Mouse (Mus musculus) liver, adult (tissue): ENCODE measurements around the gene Pcdh7.

Experiments used
- GATA4 ChIP-seq: IDR thresholded peaks from 2 replicates; pipeline ENCODE4 v1.6.1; 2014; ENCODE audit warnings: mild to moderate bottlenecking, low read length; ENCODE audit not compliant: insufficient replicate concordance

The Pcdh7 gene

DNA sequence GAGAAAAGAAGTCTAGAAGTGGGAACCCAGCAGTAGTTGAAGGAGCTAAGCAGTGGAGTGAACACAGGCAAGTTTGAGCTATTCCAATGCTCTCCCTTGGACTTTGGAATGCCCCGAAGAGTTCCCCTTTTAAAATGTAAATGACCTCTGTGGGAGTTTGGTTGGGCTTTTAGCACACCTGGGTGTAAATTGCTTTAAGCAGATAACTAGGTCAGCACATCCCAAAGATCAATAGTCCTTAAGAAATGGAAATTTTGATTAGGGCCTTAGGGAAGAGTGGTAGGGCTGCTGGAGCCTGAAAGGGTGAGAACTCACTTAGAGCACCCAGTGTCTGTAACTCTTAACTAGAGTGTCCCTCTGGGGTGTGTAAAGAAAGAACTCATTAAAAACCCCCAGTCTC, 15.7 kb downstream of the Pcdh7 start:
- TF ChIP-seq GATA4, result no peak

DNA sequence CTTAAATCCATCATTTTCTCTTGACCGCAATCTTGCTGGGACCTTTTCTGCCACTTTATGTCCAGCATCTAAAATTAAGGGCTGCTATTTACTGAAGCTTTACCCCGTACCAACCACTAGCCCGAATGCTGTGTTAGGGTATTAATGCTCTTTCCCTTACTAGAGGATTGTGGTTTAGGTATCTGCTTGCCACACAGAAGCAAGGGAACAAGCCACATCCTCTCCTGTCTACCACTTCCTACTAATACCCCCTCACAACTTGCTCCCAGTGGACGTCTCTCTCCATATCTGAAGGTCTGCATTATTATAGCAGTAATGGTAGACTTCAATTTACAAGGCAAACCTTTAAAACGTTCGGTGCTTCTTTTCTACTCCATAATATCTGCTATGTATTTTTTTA, 18.0 kb downstream of the Pcdh7 start:
- TF ChIP-seq GATA4, result no peak

DNA sequence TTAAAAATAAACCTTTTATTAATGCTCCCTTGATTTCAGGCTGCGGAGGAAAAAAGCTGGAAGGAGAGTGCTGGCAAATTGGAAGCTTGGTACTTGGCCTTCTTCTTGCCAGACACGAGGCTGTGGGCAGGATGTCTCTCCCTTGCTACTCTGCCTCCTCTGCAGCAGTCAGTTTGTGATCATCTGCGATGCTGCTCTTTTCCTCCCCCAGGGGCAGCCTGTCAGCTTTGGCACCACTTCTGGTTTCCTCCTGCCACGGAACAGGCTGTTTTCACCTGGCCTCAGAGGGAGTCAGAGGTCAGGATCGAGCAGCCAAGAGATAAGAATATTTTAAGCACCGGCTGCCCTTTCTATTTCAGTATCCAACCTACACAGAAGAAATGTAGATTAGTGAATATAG, 25.2 kb downstream of the Pcdh7 start:
- no peak for TF ChIP-seq GATA4

DNA sequence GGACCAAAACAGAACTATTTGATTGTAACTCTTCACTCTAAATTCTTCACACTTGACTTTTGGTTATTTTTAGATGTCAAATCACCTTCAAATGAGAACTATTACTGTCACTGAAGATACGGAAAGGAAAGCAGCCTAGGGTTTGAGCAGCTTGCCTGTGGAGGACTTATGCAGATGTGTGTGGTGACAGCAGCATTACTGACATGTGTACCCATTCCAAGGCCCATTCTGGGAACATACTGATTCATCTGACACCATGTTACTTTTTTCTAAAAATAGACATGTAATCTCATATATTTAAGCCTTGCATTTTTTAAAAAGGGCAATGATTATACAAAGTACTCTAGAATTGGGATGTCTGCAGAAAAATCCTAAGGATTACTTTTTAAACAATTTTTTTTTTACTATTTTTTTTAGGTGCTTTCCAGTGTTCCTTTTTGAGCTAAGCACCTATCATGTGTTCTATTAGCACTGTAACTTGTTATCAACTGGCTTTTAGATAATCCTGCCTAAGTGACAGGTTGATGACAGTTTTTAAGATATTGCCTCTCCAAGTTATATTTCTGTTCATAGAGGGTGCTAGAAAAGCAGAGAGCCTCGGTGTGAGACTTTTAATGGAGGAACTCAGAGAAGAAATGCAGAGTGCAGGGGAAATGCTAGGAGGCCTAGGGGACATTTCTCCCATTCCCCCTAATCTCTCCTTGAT, 26.3 kb downstream of the Pcdh7 start:
- TF ChIP-seq GATA4, result no peak

DNA sequence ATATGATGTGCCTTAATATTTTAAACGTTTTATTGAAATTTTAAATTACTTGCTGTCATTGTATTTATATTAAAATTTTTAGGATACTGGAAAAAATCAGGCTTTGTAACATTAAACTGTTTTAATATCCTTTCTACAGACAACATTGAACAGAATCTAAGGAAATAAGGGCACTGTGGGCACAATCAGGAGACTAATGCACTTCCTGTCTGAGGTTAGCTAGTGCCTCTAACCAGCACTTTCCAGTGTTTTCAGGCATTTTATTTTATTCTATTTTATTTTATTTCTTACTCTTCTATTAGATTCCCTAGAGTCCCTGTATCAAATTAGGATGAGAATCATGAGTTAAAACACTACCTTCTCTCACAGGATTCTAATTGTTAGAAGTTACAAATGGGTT, 28.1 kb downstream of the Pcdh7 start:
- TF ChIP-seq GATA4, result no peak

DNA sequence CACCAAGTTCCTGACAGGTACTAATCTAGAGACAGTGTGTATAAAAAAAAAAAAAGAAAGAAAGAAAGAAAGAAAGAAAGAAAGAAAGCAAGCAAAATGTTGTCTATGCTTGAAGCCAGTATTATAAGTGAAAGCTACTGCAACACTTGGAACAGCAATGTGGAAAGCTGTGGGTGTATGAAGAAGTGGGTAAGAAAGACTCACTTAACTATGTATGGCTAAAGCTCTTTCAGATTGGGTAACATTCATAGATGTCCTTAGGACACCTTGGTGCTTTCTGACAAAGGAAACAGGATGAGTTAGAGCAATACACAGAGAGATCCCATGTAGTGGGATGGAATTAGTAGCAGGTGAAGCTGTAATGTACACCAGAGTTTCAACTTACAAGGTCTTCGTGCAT, 32.6 kb downstream of the Pcdh7 start:
- no peak for TF ChIP-seq GATA4

DNA sequence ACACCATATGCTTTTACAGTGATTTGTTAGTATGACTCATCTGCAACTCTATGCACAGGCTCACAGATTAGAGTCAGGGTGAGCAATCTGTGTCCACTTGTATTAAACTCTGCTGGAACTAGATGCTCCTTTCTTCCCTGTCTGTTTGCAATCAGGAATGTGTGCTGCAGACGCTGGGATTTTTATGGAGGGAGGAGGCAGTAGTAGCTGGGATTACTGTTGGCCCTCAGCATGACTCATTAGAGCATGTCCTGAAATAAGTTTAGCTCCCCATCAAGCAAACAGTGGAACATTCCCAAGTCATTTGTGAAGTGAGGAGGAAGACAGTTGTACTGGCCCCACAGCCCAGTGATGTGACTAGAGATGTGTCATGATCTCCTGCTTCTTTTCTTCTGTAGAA, 38.0 kb downstream of the Pcdh7 start:
- no peak for TF ChIP-seq GATA4

DNA sequence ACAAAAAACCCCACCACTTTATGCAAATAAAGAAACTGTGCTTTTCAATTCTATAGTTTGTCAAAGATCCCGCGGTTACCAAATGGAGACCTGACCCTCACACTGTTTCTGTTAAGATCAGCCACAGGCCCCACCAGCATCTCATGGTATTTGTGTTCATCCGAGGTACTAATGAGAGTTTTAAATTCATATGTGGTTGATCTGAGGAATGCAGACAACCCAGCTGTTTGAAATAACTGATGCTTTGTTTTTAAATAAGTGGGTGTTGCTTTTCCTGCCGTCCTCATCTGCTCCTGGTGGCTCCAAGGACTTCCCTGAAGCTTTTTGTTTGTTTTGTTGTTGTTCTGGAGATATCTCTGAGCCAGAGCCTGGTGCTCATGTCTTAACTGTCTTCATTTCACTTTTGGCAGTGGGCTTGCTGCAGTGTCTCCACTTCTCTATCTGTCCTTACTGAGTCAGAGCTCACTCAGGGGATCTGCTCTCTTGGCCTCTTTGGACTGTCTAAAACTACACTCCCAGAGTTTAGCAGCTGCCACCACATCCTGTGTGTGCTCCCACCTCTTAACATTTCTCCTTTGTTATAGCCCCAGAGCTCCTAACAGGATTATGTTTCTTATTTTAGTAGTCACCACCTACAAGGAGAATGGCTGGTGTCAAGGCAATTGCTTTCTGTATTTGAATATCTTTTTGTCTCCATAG, 39.1 kb downstream of the Pcdh7 start:
- TF ChIP-seq GATA4, result no peak

DNA sequence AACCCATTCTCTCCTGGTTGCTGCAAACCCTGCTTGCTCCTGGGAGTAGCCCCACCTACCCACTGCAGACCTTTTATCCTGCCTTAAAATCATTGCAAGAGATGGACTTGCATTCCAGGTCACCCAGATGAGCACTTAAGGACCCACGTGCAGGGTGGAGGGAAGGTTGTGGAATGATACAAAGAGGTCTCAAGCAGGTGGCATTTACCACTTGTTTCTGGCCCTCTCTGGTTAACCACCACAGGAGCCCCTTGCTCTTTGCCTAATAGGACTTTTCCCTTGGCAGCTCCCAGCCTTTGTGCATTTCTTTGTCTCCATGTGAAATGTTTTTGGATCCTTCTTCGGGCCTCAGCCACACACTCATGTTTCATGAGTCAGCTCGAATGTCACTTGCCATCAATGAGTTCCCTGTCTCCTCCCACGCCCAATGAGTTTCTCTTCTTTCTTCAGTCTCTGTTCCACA, 39.7 kb downstream of the Pcdh7 start:
- TF ChIP-seq GATA4, result no peak

DNA sequence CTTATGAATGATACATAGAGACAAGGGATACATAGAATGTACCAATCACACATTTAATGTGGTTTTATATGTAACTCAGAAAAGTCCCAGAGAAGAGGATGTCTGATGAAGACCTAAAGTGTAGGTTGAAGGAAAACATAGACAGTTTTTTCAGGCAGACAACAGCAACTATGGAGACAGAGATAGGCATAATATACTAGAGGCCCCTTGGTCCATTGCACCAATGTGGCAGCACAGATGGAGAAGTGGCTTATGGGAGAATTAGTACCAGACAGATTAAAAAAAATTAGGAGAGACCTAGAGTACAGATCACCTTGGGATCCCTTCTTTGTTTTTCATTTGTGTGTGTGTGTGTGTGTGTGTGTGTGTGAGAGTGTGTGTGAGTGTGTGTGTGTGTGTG, 41.2 kb downstream of the Pcdh7 start:
- no peak for TF ChIP-seq GATA4

DNA sequence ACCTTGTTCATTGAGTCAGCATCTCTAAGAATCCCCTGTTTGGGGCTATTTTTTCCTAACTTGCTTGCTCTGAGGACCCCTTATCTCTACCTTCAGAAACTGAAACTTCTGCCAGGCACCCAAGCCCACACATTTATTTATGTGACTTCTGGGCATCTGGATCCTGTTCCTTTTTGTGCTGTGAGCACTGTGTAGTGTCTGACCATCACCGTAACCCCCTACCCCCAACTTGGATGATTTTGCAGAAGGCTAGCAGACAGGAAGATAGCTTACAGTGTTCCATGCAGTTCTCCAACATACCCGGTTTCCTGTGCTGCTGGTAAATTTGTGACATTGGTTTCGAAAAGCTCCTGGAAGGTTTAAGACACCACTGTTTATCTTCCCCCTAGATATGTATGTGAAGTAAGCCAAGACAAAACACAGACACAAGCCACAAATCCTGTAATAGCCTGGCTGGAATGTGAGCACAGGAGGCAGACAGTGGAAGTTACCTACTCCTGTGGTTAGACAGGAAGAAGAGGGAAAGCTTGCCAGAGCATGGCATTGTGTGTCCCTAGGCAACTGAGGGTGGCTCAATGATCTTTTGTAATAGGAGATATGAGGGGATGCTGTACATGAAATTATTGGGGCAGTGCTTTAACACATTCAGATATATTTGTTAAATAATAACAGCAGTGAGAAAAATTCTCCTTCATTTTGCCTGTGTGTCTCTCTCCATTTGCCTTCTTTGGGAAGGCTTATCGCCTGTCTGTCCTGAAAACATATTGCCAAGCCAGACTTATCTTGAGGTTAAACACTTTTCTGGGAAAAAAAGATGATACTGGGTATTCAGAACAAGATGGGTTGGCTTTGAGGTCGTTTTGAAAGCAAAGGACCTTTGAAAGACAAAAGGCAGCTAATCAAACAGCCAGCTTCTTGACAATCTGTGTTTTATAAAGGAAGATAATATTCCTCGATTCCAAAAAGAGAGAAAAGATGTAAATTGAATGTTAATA, 42.6 kb downstream of the Pcdh7 start:
- TF ChIP-seq GATA4, result no peak

DNA sequence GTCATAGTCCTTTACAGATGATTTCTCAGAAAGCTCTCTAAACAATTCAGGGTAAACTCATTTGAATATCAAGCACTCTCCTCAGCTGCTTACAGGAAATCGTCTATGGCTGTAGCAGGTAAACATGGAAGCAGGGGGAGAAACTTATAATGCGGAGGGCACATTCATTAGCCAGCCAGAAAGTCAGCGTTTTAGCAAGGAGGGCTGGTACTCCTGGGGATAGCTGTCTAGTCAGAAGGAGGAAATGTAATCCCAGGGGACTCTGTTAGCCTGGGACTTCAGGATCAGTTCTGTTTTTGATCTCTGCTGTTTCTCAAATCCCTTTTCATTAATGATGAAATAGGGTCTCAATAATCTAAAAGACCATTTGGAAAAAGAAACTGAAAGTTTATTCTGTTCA, 47.6 kb downstream of the Pcdh7 start:
- TF ChIP-seq GATA4, result no peak

DNA sequence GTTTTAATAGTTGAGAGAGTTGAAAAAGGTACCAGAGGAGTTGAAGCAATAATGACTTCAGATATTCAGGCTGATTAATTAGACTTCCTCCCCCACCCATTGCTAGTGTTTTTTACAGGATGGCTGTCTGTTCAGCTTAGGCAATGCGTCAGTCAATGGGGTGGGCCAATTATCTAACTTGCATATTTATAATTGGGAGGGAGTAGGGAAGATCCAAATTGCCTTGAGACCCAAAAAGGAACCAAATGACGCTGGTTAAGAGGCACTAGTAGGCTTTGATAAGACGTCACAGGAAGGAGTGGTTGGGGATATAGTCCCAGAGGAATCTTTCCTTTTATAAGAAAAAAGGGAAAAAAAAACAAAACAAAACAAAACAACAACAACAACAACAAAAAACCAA, 49.6 kb downstream of the Pcdh7 start:
- no peak for TF ChIP-seq GATA4

DNA sequence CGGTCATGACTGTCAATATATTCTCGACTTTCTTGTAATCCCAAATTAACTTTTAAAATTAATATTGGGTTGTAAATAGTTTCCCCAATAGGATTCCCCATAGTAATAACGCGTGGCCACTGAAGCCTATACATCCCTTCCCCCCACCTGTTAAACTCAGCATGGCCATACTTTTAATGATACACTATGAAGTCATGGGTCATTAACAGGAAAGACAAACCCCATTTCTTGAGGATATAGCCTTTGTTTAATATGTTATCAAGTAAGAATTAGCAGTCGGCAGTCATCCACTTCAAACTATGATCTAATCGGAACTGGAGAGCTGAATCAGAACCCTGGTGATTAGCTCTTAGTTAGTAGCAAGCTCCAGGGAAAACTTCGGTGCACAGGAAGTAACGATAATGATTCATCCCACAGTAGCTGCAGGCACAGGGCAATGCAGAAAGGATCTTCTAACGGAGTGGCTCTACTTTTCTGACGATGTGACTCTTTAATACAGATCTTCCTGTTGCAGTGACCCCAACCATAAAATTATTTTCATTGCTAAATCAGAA, 50.8 kb downstream of the Pcdh7 start:
- no peak for TF ChIP-seq GATA4

DNA sequence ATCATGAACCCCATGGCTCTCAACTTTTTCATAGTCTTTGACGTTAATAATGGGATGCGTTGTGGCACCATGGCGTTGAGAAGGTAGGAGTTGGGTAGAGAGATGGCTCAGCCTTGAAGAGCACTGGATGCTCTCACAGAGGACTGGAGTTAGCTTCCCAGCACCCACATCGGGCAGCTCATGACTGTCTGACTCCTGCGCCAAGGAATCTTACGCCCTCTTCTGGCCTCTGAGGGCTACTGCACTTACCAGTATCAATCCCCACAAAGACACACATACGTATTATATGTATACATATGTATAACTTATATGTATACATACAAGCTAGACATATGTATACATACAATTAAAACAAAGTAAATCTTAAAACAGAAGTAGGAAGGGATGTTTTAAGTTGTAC, 51.9 kb downstream of the Pcdh7 start:
- no peak for TF ChIP-seq GATA4
